Mouse (Mus musculus): ENCODE results near the gene Ncapg.
A peak's percentile ranks its signal among the peaks of the same experiment; 100 is the strongest.
"Not testable (repeated sequence)": the region's sequence is repeated elsewhere in the genome, so short reads cannot be mapped to it uniquely, and the experiment has no call there.

The Ncapg gene

GRCm38 (mm10) chr5:45669598-45670279, at the start of gene Ncapg:
Gene Ncapg (plus strand): TSS chr5:45669919.
- peak; percentile 100 for DNase-seq

GRCm38 (mm10) chr5:45621511-45621910, 48.2 kb upstream of the Ncapg start:
- no peak for DNase-seq

GRCm38 (mm10) chr5:45627771-45628170, 41.9 kb upstream of the Ncapg start:
- no peak for DNase-seq

GRCm38 (mm10) chr5:45629470-45629869, 40.2 kb upstream of the Ncapg start:
- DNase-seq = no peak

GRCm38 (mm10) chr5:45638378-45638777, 31.3 kb upstream of the Ncapg start:
- no peak for DNase-seq

- peak; percentile 67 for DNase-seq
These were observed 30.7 kb upstream of the Ncapg start, which contains the start of gene Fam184b for GRCm38 (mm10) chr5:45638806-45639714. Gene Fam184b (minus strand): TSS chr5:45639614.

GRCm38 (mm10) chr5:45639715-45640092, 30.0 kb upstream of the Ncapg start:
- DNase-seq = no peak

GRCm38 (mm10) chr5:45651026-45651703, 18.6 kb upstream of the Ncapg start:
- no peak for DNase-seq

- not testable (repeated sequence) for DNase-seq
These were observed 11.3 kb upstream of the Ncapg start for GRCm38 (mm10) chr5:45658406-45658805.

GRCm38 (mm10) chr5:45668324-45668723, 1.4 kb upstream of the Ncapg start:
- no peak for DNase-seq

- no peak for DNase-seq
These were observed 888 bp upstream of the Ncapg start for GRCm38 (mm10) chr5:45668831-45669230.

- no peak for DNase-seq
These were observed 503 bp upstream of the Ncapg start for GRCm38 (mm10) chr5:45669234-45669597.

GRCm38 (mm10) chr5:45670280-45670670, 556 bp downstream of the Ncapg start:
- no peak for DNase-seq

GRCm38 (mm10) chr5:45670894-45671494, 1.3 kb downstream of the Ncapg start:
- DNase-seq = no peak

- DNase-seq = no peak
These were observed 5.3 kb downstream of the Ncapg start for GRCm38 (mm10) chr5:45675032-45675431.

- DNase-seq = no peak
These were observed 7.9 kb downstream of the Ncapg start for GRCm38 (mm10) chr5:45677639-45678038.

- DNase-seq = no peak
These were observed 10.2 kb downstream of the Ncapg start for GRCm38 (mm10) chr5:45679955-45680354.

GRCm38 (mm10) chr5:45683388-45683787, 13.7 kb downstream of the Ncapg start:
- no peak for DNase-seq

- DNase-seq = no peak
These were observed 15.5 kb downstream of the Ncapg start for GRCm38 (mm10) chr5:45685243-45685642.

- no peak for DNase-seq
These were observed 16.5 kb downstream of the Ncapg start for GRCm38 (mm10) chr5:45686223-45686622.

GRCm38 (mm10) chr5:45689152-45689551, 19.4 kb downstream of the Ncapg start:
- DNase-seq = no peak

GRCm38 (mm10) chr5:45690802-45691201, 21.1 kb downstream of the Ncapg start:
- no peak for DNase-seq

GRCm38 (mm10) chr5:45691678-45692077, 22.0 kb downstream of the Ncapg start:
- no peak for DNase-seq

All from kidney, postnatal 10 days (tissue).